Comparison of ENCODE assay signal across 15 mouse cellular contexts in the genomic region with DNA sequence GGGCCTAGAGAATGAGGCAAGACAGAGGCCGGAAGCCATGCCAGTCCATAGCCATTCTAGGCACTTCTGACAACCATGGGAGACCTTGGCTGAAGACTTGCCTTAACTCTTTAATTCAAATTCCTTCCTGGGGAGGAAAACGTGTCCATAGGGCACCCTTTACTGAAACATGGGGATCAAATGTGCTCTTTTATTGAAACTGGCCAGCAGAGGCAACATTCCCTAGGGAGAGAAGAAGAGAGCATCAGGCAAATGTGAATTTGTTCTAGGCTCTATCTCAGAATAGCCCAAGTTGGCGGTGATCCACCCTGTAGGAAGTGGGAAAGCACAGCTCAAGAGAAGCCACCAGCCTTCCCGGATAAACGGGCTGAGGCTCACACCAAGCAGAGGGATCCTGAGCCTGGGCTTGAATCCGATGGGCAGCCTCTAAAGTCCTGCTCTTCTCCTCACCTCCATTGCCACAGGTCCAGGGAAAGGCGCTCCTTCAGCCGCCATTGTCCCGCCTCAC. TPM values are rescaled to one million over a fixed set of nuclear protein-coding genes. Genes with fewer than 3 reads are reported as not detected.
DNase-seq lines count a peak whose midpoint lies in the region.
"Had no signal": no experiment of that assay in that cellular context is flagged by ENCODE, and none has a peak within 500 bp of the region (broad histone marks: within the 10 kb centered on the region; RNA-seq: fewer than 3 reads in every experiment).

No protein-coding gene starts in this region.

- intact Hi-C loops in left cerebral cortex, postnatal 14 days (cut with DNase I), result loop anchor here (5.0 kb wide), 1 partner anchor 53 kb away; no protein-coding TSS in a partner anchor

- DNase-seq in layer of hippocampus, adult 11-12 months (ENCODE audit: low spot score), result peak; percentile 75
- DNase-seq in layer of hippocampus, adult 9-10 months (ENCODE audit: low spot score), result no peak
- peak; percentile 90 for DNase-seq in brain, adult 2 months (ENCODE audit: low read depth, low spot score)
- peak; percentile 74 to 83 for DNase-seq in left cerebral cortex, postnatal 14 days (ENCODE audit: low spot score in 2 of 2)
- peak; percentile 72 for DNase-seq in right cerebral cortex, postnatal 14 days
- DNase-seq in c-Kit-positive CD71-positive TER-119-positive erythroid progenitor cells, embryonic 14.5 days (ENCODE audit: low spot score), result no peak
- DNase-seq in kidney, postnatal 14 days, result no peak
- DNase-seq: adrenal gland, postnatal 10 days; cerebellum, adult 9-10 months; gastrocnemius, adult 2 months; kidney, postnatal 4 days; lung, adult 18-20 months; lung, postnatal 10 days; thymus, adult 2 months; thymus, postnatal 4 days had no signal

RNA-seq across cellular contexts. Expression of gene Prkag2, which starts 19.9 kb away (rescaled TPM):
- total RNA-seq in left cerebral cortex, postnatal 14 days (2021), result 100 to 1,000 TPM in 1 of 2 experiments, 10 to 100 TPM in 1; 99.4 to 104 TPM

Comparison
In these comparisons a context has a peak if more than half of its experiments do, and no peak if none do; other contexts are left out.
1. DNase-seq: peak in layer of hippocampus, adult 11-12 months (single experiment), brain, adult 2 months (single experiment), left cerebral cortex, postnatal 14 days (2 of 2) and right cerebral cortex, postnatal 14 days (single experiment); none in layer of hippocampus, adult 9-10 months (single experiment), c-Kit-positive CD71-positive TER-119-positive erythroid progenitor cells, embryonic 14.5 days (single experiment) and kidney, postnatal 14 days (single experiment).